Mouse (Mus musculus) midbrain, embryonic 12.5 days (tissue): ENCODE measurements around the gene Ubap2l. TPM values are rescaled to one million over a fixed set of nuclear protein-coding genes. Genes with fewer than 3 reads are reported as not detected.

Experiments used
- ATAC-seq: fragments of 200-750 bp; cut with Nextera tagmentation; 2 replicates; pipeline ENCODE4 v1.8.0; 2017; ENCODE audit warnings: low read depth, moderate TSS enrichment, moderate library complexity; ENCODE audit not compliant: low FRiP score
- H3K27ac ChIP-seq: fragments of 300-500 bp; sonication (generic); replicated peaks from 2 replicates; pipeline ENCODE4 v1.5.1; 2016; ENCODE audit warnings: mild to moderate bottlenecking
- H3K27me3 ChIP-seq: fragments of 300-500 bp; sonication (generic); 2 replicates; pipeline ENCODE4 v1.6.1; 2016; ENCODE audit warnings: mild to moderate bottlenecking
- H3K36me3 ChIP-seq: fragments of 300-500 bp; sonication (generic); 2 replicates; pipeline ENCODE4 v1.6.1; 2016
- H3K4me1 ChIP-seq: fragments of 300-500 bp; sonication (generic); 2 replicates; pipeline ENCODE4 v1.6.1; 2016
- H3K4me2 ChIP-seq: fragments of 300-500 bp; sonication (generic); replicated peaks from 2 replicates; pipeline ENCODE4 v1.6.1; 2016; ENCODE audit warnings: mild to moderate bottlenecking, moderate library complexity
- H3K4me3 ChIP-seq: fragments of 300-500 bp; sonication (generic); 2 replicates; pipeline ENCODE4 v1.5.1; 2016; ENCODE audit warnings: mild to moderate bottlenecking
- H3K9ac ChIP-seq: fragments of 300-500 bp; sonication (generic); replicated peaks from 2 replicates; pipeline ENCODE4 v1.6.1; 2016; ENCODE audit warnings: mild to moderate bottlenecking, moderate library complexity
- H3K9me3 ChIP-seq: fragments of 300-500 bp; sonication (generic); 2 replicates; pipeline ENCODE4 v1.6.1; 2016; ENCODE audit warnings: mild to moderate bottlenecking
- WGBS: fragments of 180-500 bp; shearing (Covaris S2); methylation state at CpG from one replicate; pipeline ENCODE4 v1.1.7; 2016; 5-methylcytosine and 5-hydroxymethylcytosine counted together
- polyA plus RNA-seq: library from polyadenylated mRNA; unstranded; fragments of >200 nt; fragmentation: Nextera tagmentation; extraction: Ambion mirVana; gene quantifications from 2 replicates; pipeline ENCODE4 v1.2.1, GENCODE M21; 2016

Ubap2l gene
- polyA plus RNA-seq, 1 experiment from 2014 or later: 207 TPM

DNA sequence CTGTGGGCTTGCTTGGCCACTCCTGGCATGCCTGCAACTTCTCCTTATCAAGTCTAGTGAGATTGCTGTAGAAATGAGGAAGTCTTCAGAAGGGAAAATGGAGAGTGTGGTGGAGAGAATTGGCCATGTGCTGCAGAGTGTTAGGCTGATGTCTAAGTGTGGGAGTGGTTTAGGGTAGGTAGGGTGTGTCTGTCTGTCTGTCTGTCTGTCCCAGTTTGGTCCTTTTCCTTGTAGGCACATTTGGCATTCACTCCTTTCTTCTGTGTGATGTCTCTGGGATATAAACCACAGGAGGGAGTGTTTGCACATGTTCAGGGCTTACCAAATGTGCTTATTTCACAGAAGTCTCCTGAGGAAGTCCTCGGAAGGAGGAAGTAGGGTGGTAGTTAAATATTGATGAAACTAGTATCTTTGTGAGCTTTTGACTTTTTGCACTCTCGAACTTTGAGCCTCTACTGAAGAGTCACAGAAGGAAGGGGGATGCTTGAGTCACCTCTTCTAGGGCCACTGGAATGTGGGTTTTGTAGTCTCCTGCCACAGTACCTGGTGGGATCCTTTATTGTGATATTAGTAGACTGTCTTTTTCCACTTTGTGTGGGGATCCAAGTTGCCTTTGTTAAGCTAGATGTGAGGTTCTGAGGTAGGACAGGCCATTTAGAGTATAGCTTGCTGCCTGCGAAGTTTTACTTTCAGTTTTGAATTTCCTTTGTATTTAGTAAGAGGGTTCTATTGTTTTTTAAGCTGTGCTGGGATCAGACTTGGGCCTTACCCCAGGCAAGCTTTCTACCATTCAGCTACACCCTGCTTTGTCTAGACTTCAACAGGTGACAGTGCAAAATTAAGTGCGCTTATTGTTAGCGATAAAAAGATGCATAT lies 29.2 kb upstream of the Ubap2l start:
- Histone ChIP-seq H3K27me3 (no peaks in the 10 kb centered on the region), H3K4me3 (peak overlapping the region; percentile 18), H3K9me3 (no peaks in the 10 kb centered on the region), H3K27ac (no peak overlapping the region), H3K36me3 (0 out of 2 replicates have a peak, but pooled peaks cover 8% of the 10 kb centered on the region), H3K9ac (peak overlapping the region; percentile 34; the same call in 1 of the 2 replicates), H3K4me2 (peak overlapping the region; percentile 91), H3K4me1 (peaks cover 52% of the 10 kb centered on the region)
- no peak for ATAC-seq
- 90% methylated on average over 5 of the region's 5 CpGs for WGBS

DNA sequence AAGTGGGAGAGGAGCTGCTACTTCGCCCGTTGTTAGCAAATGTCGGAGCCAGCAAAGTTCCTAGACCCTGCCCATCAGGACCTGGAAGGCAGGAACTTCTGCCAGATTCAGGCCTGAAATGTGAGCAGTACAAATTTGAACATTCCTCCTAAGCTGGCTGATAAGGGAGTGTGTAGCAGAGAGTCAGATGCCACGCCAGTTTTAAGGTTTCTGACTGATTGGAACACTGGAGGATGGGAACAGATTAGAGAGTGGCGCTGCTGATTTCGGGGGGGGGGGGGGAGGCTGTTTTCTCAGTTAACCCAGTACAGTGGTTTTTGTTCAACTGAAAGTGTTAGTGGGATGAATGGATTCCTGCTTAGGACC lies 28.1 kb upstream of the Ubap2l start:
- Histone ChIP-seq H3K4me1 (peaks cover 52% of the 10 kb centered on the region), H3K9me3 (no peaks in the 10 kb centered on the region), H3K4me2 (peak overlapping the region; percentile 91), H3K36me3 (no peaks in the 10 kb centered on the region), H3K27me3 (no peaks in the 10 kb centered on the region), H3K27ac (peak overlapping the region; percentile 91), H3K4me3 (peak overlapping the region; percentile 80), H3K9ac (peak overlapping the region; percentile 86)
- no peak for ATAC-seq
- 3% methylated on average over 6 of the region's 6 CpGs for WGBS

DNA sequence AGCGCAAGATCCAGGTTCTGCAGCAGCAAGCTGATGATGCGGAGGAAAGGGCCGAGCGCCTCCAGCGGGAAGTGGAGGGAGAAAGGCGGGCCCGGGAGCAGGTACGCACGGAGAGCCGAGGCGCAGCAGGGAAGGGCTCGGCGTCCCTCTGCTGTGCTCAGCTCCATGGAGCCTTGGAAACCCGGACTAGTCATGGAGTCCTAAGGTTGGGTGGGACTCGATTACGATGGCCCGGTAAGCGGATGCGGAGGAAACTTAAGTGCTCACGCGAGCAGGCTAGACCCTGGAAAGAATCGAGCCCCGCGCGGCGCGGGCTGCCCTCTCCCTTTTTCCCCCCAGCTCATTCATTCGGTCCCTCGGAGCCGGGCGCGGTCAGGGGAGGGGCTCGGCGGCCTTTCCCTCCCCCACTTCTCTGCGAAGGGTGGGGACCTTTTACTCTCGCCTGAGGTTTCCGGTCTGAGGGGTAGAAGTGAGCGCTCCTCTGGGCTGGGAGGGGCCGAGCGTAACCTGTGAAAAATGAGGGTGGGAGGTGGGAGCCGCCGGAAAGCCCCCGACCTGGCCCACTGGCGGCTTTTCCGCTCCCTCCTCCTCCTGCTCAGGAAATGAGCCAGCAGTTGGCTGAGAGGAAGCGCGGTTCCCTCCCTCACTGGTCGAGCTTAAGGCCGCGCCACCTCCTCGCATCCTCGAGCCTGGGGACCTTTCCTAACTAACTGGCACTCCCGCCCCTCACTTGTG lies 27.5 kb upstream of the Ubap2l start:
- H3K36me3 ChIP-seq: no peaks in the 10 kb centered on the region
- H3K27ac ChIP-seq: peak overlapping the region; percentile 91
- H3K4me1 ChIP-seq: peaks cover 52% of the 10 kb centered on the region
- peak overlapping the region; percentile 80 for H3K4me3 ChIP-seq
- under 1% methylated on average over 52 of the region's 53 CpGs for WGBS
- H3K27me3 ChIP-seq: no peaks in the 10 kb centered on the region
- peak overlapping the region; percentile 91 for H3K4me2 ChIP-seq
- H3K9me3 ChIP-seq: no peaks in the 10 kb centered on the region
- H3K9ac ChIP-seq: peak overlapping the region; percentile 86
- ATAC-seq: peak; percentile 75

DNA sequence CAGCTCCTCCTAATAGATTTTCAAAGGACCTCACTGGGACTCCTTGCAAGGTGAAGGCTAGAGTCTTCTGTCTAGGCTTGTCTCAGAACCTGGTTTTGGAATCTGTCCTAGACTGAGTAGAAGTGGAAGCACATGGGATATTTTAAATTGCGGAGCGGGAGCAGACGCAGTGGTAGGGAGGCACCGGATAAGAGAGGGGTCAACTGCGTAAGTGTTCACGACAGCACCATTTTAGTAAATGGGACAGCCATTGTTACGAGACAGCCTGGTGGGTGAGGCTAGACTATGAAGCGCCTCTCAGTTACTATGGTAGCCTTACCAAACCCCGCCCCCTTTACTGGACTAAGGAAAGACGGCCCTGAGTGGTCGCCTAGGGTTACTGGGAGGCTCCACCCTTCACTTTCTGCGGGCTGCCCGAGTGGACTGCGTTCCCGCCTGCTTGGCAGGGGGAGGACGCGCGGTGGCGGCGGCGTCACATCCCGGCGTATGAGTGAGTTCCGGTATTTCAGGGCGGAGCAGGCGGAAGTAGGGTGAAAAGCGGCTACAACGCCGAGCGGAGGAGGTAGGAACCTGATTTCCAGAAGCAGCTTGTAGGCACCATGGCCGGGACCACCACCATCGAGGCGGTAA lies 26.8 kb upstream of the Ubap2l start:
- Histone ChIP-seq H3K4me3 (peak overlapping the region; percentile 80), H3K4me2 (peak overlapping the region; percentile 91), H3K4me1 (peaks cover 49% of the 10 kb centered on the region), H3K27me3 (no peaks in the 10 kb centered on the region), H3K9ac (peak overlapping the region; percentile 86), H3K27ac (peak overlapping the region; percentile 91), H3K9me3 (no peaks in the 10 kb centered on the region), H3K36me3 (no peaks in the 10 kb centered on the region)
- under 1% methylated on average over 33 of the region's 33 CpGs for WGBS
- peak; percentile 98 for ATAC-seq

DNA sequence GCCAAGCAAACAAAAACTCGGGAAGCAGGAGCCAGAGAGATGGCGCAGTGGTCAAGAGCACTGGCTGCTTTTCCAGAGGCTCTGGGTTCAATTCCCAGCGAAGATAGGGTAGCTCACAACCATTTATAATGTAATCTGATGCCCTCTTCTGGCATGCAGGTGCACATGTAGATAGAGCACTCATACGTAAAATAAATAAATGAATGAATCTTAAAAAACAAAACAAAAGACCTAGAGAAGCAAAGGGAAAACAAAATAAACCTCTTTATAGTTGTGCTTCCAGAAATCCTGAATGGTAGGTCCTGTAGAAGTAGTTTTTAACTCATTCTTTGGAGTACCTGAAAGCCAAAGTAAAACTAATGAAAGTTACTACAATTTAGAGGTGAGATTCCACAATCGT lies 25.8 kb upstream of the Ubap2l start:
- Histone ChIP-seq H3K4me1 (peaks cover 39% of the 10 kb centered on the region), H3K27ac (no peak overlapping the region), H3K27me3 (no peaks in the 10 kb centered on the region), H3K4me2 (no peak overlapping the region), H3K36me3 (no peaks in the 10 kb centered on the region), H3K4me3 (no peak overlapping the region), H3K9me3 (no peaks in the 10 kb centered on the region), H3K9ac (no peak overlapping the region)
- 57% methylated on average over 5 of the region's 5 CpGs for WGBS
- no peak for ATAC-seq

DNA sequence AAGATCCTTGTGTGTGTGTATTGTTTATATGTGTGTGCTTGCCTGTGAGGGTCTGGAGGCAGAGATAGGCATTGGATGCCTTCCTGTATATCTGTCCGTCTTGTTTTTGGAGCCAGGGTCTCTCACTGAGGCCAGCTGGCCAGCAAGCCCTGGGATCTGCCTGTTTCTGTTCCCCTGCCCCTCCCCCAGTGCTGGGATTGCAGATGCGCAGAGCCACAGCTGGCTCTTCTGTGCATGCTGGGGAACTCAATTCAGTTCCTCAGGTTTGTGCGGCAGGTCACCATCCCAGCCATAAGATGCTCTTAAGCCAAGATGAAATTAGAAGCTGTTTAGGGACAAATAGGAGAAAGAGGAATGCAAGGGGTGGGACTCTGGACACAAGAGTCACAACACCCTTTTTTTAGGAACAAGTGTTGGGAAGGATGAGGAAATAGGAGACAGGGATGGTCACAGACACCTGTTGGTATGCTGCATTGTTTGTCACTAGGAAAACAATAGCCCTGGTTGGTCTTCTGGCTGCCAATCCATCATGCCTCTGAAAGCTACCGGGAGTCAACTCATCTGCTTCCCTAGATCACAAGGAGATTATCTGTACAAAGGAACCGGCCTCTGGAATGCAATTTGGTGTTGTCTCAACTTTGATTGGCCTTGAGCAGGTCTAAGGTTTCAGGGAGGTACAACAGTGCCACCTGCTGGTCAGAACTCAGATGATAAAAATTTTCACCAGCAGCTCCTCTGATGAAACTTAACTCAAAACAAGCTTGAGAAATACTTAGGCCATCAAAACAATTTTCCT lies 24.7 kb upstream of the Ubap2l start:
- WGBS: 4% methylated on average over 5 of the region's 5 CpGs
- Histone ChIP-seq H3K27me3 (no peaks in the 10 kb centered on the region), H3K4me2 (peak overlapping the region; percentile 28; the same call in 1 of the 2 replicates)

DNA sequence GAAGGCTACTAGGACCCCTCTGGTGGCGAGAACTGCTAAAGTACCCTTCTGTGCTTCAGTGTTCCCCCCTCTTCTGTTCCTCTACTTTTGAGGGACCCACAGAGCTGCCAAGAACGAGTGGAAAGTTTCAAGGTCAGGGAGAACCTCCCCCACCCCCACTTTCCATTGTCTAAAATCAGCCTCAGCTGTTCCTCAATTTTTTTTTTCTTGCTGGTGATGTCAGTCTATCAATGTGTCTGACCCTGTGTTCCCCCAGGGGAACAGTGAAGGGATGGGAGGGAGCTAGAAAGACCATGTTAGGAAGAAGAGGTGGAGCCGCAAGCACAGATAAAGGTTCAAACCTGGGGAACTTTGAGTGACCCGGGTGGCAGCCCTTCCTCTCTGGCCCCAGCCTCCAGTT lies 19.9 kb upstream of the Ubap2l start, which contains the start of gene Tpm3:
Gene Tpm3, plus strand, starts transcription at position 356 of the 400 bp plus-strand sequence.
- Histone ChIP-seq H3K27ac (no peak within 1 kb of the TSS), H3K4me2 (no peak within 1 kb of the TSS), H3K36me3 (no peaks in the 10 kb centered on the region), H3K9ac (no peak within 1 kb of the TSS), H3K4me1 (peaks cover 6% of the 10 kb centered on the region), H3K4me3 (no peak within 1 kb of the TSS), H3K27me3 (no peaks in the 10 kb centered on the region), H3K9me3 (no peaks in the 10 kb centered on the region)
- no peak for ATAC-seq
- WGBS: 74% methylated on average over 4 of the region's 4 CpGs

More for the DNA sequence above, 24.7 kb upstream of the Ubap2l start:
- no peak overlapping the region for H3K4me3 ChIP-seq
- peaks cover 31% of the 10 kb centered on the region for H3K4me1 ChIP-seq
- H3K27ac ChIP-seq: no peak overlapping the region
- ATAC-seq: no peak
- no peaks in the 10 kb centered on the region for H3K36me3 ChIP-seq
- H3K9ac ChIP-seq: no peak overlapping the region
- H3K9me3 ChIP-seq: no peaks in the 10 kb centered on the region

DNA sequence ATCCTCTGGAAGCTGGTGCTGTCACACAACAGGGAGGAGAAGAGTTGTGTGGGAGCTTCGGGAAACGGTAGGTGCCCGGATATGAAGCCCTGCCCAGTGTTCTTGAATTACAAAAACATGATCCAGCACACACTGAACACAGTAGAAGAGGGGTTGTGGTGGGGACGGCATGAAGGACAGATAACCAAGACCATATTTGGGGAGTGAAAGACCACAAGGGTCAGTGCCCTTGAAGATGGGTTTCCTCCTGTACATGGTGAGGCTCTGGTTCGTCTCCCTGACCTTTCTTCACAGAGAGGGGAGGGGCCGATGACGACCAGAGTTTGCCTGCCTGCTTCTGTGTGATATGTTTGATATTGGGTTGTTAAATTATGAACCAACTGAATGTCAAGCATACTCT lies 17.3 kb upstream of the Ubap2l start:
- 78% methylated on average over 7 of the region's 7 CpGs for WGBS
- no peak for ATAC-seq
- no peak overlapping the region for H3K4me2 ChIP-seq
- no peaks in the 10 kb centered on the region for H3K27me3 ChIP-seq
- no peaks in the 10 kb centered on the region for H3K4me1 ChIP-seq
- H3K36me3 ChIP-seq: 0 out of 2 replicates have a peak, but pooled peaks cover 3% of the 10 kb centered on the region
- H3K9me3 ChIP-seq: no peaks in the 10 kb centered on the region
- no peak overlapping the region for H3K4me3 ChIP-seq
- no peak overlapping the region for H3K27ac ChIP-seq
- no peak overlapping the region for H3K9ac ChIP-seq

DNA sequence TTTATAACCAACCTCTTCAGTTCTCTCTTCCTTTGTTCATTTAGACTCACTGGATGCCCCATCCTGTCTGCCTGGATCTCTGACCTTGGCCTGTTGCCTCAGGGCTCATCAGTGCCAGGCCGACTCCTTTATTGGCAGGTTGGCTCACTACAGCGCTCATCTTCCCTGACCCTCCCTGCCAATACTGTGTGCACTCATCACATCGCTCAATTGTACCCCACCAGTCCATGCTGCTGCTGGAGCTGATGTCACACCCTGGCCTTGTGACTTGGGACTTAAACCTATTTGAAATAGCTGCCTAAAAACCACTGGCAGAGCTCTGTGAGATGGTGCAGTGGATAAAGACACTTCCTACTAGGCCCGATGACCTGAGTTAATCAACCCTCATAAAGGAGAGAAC lies 15.4 kb upstream of the Ubap2l start:
- Histone ChIP-seq H3K4me2 (no peak overlapping the region), H3K27me3 (no peaks in the 10 kb centered on the region), H3K27ac (no peak overlapping the region), H3K9me3 (no peaks in the 10 kb centered on the region), H3K4me3 (no peak overlapping the region), H3K36me3 (peaks cover 14% of the 10 kb centered on the region), H3K9ac (no peak overlapping the region), H3K4me1 (no peaks in the 10 kb centered on the region)
- 94% methylated on average over 4 of the region's 4 CpGs for WGBS
- ATAC-seq: no peak

DNA sequence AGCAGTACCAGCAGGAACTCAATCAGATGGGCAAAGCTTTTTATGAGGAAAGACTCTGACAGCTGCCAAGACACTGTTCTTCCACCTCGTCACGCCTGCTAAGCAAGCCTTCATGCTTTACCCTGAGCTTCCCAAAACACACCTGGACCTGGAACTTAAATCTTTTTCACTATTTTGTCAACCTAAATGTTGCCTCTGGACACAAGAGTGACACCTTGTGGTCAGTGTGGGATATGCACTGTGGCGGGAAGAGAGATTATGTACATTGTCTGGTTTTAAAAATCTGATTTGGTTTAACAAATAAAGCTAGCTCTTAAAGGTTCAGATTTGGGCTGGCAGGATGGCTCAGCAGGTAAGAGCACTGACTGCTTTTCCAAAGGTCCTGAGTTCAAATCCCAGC lies 13.1 kb upstream of the Ubap2l start:
- Histone ChIP-seq H3K4me2 (no peak overlapping the region), H3K9me3 (no peaks in the 10 kb centered on the region), H3K4me1 (no peaks in the 10 kb centered on the region), H3K27ac (no peak overlapping the region), H3K27me3 (no peaks in the 10 kb centered on the region), H3K4me3 (no peak overlapping the region), H3K9ac (no peak overlapping the region), H3K36me3 (peaks cover 37% of the 10 kb centered on the region)
- ATAC-seq: no peak
- 59% methylated on average over 3 of the region's 3 CpGs for WGBS

DNA sequence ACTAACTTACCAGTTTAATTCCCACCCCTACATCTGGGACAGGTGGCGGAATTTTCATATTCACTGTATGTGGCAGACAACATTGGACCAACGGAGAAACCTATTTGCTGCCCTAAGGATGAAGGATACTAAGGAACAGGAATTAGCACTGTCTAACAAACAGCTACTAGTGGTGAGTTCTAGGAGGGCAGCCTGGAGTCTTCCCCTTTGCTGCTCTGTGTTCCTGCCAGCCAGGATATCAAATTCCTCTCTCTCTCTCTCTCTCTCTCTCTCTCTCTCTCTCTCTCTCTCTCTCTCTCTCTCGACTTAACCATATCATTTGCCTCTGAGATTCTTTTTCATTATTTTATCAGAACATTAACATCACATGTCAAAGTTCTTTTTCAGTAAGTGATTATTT lies 12.0 kb upstream of the Ubap2l start:
- H3K27ac ChIP-seq: no peak overlapping the region
- no peak overlapping the region for H3K9ac ChIP-seq
- no peaks in the 10 kb centered on the region for H3K9me3 ChIP-seq
- no peak for ATAC-seq
- H3K27me3 ChIP-seq: no peaks in the 10 kb centered on the region
- H3K4me1 ChIP-seq: no peaks in the 10 kb centered on the region
- no peak overlapping the region for H3K4me3 ChIP-seq
- whole genome bisulfite sequencing: 83% methylated on average over 3 of the region's 3 CpGs
- no peak overlapping the region for H3K4me2 ChIP-seq
- peaks cover 43% of the 10 kb centered on the region for H3K36me3 ChIP-seq
